Mouse (Mus musculus) hindbrain, embryonic 13.5 days (tissue): ENCODE results near the gene Tollip. TPM values are rescaled to one million over a fixed set of nuclear protein-coding genes. Genes with fewer than 3 reads are reported as not detected.

ENCODE experiments used
- ATAC-seq: fragments of 200-750 bp; cut with Nextera tagmentation; 2 replicates; pipeline ENCODE4 v1.8.0; 2017; ENCODE audit warnings: moderate TSS enrichment; ENCODE audit not compliant: low FRiP score
- H3K27ac ChIP-seq: fragments of 300-500 bp; sonication (generic); 2 replicates; pipeline ENCODE4 v1.5.1; 2015; ENCODE audit warnings: inconsistent platforms, mild to moderate bottlenecking, moderate library complexity
- H3K27me3 ChIP-seq: fragments of 300-500 bp; sonication (generic); 2 replicates; pipeline ENCODE4 v1.6.1; 2015; ENCODE audit warnings: mild to moderate bottlenecking, inconsistent platforms
- H3K36me3 ChIP-seq: fragments of 300-500 bp; sonication (generic); 2 replicates; pipeline ENCODE4 v1.6.1; 2015; ENCODE audit warnings: mild to moderate bottlenecking, inconsistent platforms
- H3K4me1 ChIP-seq: fragments of 300-500 bp; sonication (generic); replicated peaks from 2 replicates; pipeline ENCODE4 v1.6.1; 2015; ENCODE audit warnings: inconsistent platforms
- H3K4me2 ChIP-seq: fragments of 300-500 bp; sonication (generic); 2 replicates; pipeline ENCODE4 v1.6.1; 2015; ENCODE audit warnings: inconsistent platforms, mild to moderate bottlenecking, moderate library complexity
- H3K4me3 ChIP-seq: fragments of 300-500 bp; sonication (generic); 2 replicates; pipeline ENCODE4 v1.5.1; 2015; ENCODE audit warnings: mild to moderate bottlenecking, inconsistent platforms
- H3K9ac ChIP-seq: fragments of 300-500 bp; sonication (generic); 2 replicates; pipeline ENCODE4 v1.6.1; 2015; ENCODE audit warnings: mild to moderate bottlenecking, inconsistent platforms
- H3K9me3 ChIP-seq: fragments of 300-500 bp; sonication (generic); 2 replicates; pipeline ENCODE4 v1.6.1; 2016; ENCODE audit warnings: inconsistent platforms
- WGBS: fragments of 180-500 bp; shearing (Covaris S2); methylation state at CpG from one replicate; pipeline ENCODE4 v1.1.7; 2015; 5-methylcytosine and 5-hydroxymethylcytosine counted together
- polyA plus RNA-seq: library from polyadenylated mRNA; unstranded; fragments of >200 nt; fragmentation: Nextera tagmentation; extraction: Ambion mirVana; gene quantifications from 2 replicates; pipeline ENCODE4 v1.2.1, GENCODE M21; 2015

Gene Tollip
- polyA plus RNA-seq, 1 experiment from 2014 or later = 70.1 TPM

DNA sequence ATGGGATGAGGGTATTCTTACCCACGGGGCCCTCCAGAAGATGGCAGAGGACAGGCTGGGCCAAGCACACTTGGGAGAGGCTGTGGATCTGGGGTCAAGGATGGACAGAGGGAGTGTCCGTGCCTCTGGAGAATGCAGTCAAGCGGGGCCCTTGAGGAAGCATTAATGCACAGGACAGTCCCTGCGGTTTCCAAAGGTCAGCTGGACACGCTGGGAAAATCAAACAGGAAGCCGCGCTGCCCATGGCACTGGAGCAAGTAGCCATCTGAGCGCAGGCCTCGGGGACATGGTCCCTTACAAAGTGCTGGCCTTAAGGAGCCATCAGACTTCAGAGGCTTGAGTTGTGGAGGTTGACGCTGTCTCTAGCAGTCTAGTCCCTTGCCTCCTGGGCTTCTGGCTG lies 78.0 kb downstream of the Tollip start:
- no peak for ATAC-seq
- Histone ChIP-seq H3K4me3 (no peak overlapping the region), H3K27ac (no peak overlapping the region), H3K4me1 (no peaks in the 10 kb centered on the region), H3K27me3 (no peaks in the 10 kb centered on the region), H3K9me3 (no peaks in the 10 kb centered on the region), H3K9ac (no peak overlapping the region), H3K4me2 (no peak overlapping the region), H3K36me3 (no peaks in the 10 kb centered on the region)
- WGBS = 87% methylated on average over 10 of the region's 10 CpGs

DNA sequence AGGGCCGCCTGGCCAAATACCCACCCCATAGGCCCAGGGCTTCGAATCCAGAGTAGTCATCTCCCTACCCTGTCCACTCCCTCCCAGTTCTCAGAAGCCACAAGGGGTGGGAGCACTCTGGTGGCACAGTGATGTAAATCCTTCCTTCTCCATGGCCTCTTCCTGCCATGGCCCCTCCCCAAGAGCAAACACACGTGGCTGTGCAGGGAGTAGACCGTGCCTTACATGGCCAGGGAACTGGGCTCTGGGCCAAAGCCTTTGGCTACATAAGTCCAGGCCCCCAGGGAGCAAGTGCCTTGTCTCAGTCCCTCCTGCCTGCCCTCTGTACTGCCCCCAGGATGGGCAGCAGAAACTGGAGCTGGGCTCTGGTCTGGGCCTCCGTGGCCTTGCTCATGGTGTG lies 79.5 kb downstream of the Tollip start, which contains the start of gene Muc5b:
Gene Muc5b, plus strand, starts transcription at position 292 of the 400 bp plus-strand sequence.
- H3K27me3 ChIP-seq = no peaks in the 10 kb centered on the region
- no peak within 1 kb of the TSS for H3K4me3 ChIP-seq
- H3K9me3 ChIP-seq = no peaks in the 10 kb centered on the region
- no peak within 1 kb of the TSS for H3K9ac ChIP-seq
- H3K4me2 ChIP-seq = no peak within 1 kb of the TSS
- ATAC-seq = no peak
- H3K4me1 ChIP-seq = no peaks in the 10 kb centered on the region
- H3K36me3 ChIP-seq = no peaks in the 10 kb centered on the region
- WGBS = 65% methylated on average over 5 of the region's 5 CpGs
- no peak within 1 kb of the TSS for H3K27ac ChIP-seq

GRCm38 (mm10) chr7:141836423-141836822 lies 81.9 kb downstream of the Tollip start:
- H3K9ac ChIP-seq = no peak overlapping the region
- ATAC-seq = no peak
- no peak overlapping the region for H3K4me3 ChIP-seq
- no peak overlapping the region for H3K4me2 ChIP-seq
- no peaks in the 10 kb centered on the region for H3K9me3 ChIP-seq
- H3K36me3 ChIP-seq = no peaks in the 10 kb centered on the region
- no peak overlapping the region for H3K27ac ChIP-seq
- no peaks in the 10 kb centered on the region for H3K27me3 ChIP-seq
- 82% methylated on average over 8 of the region's 8 CpGs for WGBS
- no peaks in the 10 kb centered on the region for H3K4me1 ChIP-seq

- H3K36me3 ChIP-seq = no peaks in the 10 kb centered on the region
- no peaks in the 10 kb centered on the region for H3K27me3 ChIP-seq
- no peaks in the 10 kb centered on the region for H3K9me3 ChIP-seq
- no peaks in the 10 kb centered on the region for H3K4me1 ChIP-seq
- no peak overlapping the region for H3K9ac ChIP-seq
- H3K4me2 ChIP-seq = no peak overlapping the region
- no peak overlapping the region for H3K27ac ChIP-seq
- no peak overlapping the region for H3K4me3 ChIP-seq
- WGBS = 83% methylated on average over 7 of the region's 7 CpGs
- ATAC-seq = no peak
These were observed 82.4 kb downstream of the Tollip start for GRCm38 (mm10) chr7:141835941-141836340.

Other genes starting within 250 kb of the Tollip start
- gene Muc2, start 228.2 kb downstream of the Tollip start, polyA plus RNA-seq = 0.14 and 0.38 TPM in 2 replicates
- not detected in 2 replicates for gene Muc5ac, start 129.5 kb downstream of the Tollip start, polyA plus RNA-seq
- gene Muc5b, start 79.4 kb downstream of the Tollip start, polyA plus RNA-seq = 0.04 and 0.05 TPM in 2 replicates
- 22.5 and 24.5 TPM in 2 replicates for gene Brsk2, start 31.2 kb upstream of the Tollip start, polyA plus RNA-seq
- 53.0 and 53.5 TPM in 2 replicates for gene Mob2, start 142.6 kb upstream of the Tollip start, polyA plus RNA-seq
- 87.3 and 90.2 TPM in 2 replicates for gene Dusp8, start 177.3 kb upstream of the Tollip start, polyA plus RNA-seq
- 0.27 and 0.32 TPM in 2 replicates for gene Gm45618, start 202.2 kb upstream of the Tollip start, polyA plus RNA-seq
- gene Gm39115, start 217.5 kb upstream of the Tollip start, polyA plus RNA-seq = not detected in 2 replicates
- not detected in 2 replicates for gene Gm45337, start 226.1 kb upstream of the Tollip start, polyA plus RNA-seq
- gene Gm29735, start 238.6 kb upstream of the Tollip start, polyA plus RNA-seq = not detected in 2 replicates
- gene Gm4553, start 247.2 kb upstream of the Tollip start, polyA plus RNA-seq = not detected in 2 replicates